Mouse (Mus musculus): ENCODE measurements around the gene Srrm2.
A peak's percentile ranks its signal among the peaks of the same experiment; 100 is the strongest.

The Srrm2 gene

GRCm38 (mm10) chr17:23790269-23791078, at the start of gene Srrm2:
Gene Srrm2 (plus strand): TSS chr17:23790532.
- DNase-seq (ENCODE audit: low spot score), result no peak

- no peak for DNase-seq (ENCODE audit: low spot score)
Measured at GRCm38 (mm10) chr17:23740598-23741021, 49.7 kb upstream of the Srrm2 start, which contains the start of gene Paqr4. Gene Paqr4 (minus strand): TSS chr17:23740867.

- DNase-seq (ENCODE audit: low spot score), result no peak
Measured at GRCm38 (mm10) chr17:23741359-23742209, 48.7 kb upstream of the Srrm2 start.

GRCm38 (mm10) chr17:23742210-23742793, 48.0 kb upstream of the Srrm2 start:
- DNase-seq (ENCODE audit: low spot score), result no peak

- no peak for DNase-seq (ENCODE audit: low spot score)
Measured at GRCm38 (mm10) chr17:23742941-23743340, 47.4 kb upstream of the Srrm2 start.

- DNase-seq (ENCODE audit: low spot score), result no peak
Measured at GRCm38 (mm10) chr17:23744076-23744475, 46.3 kb upstream of the Srrm2 start.

- no peak for DNase-seq (ENCODE audit: low spot score)
Measured at GRCm38 (mm10) chr17:23744651-23745050, 45.7 kb upstream of the Srrm2 start.

- DNase-seq (ENCODE audit: low spot score), result no peak
Measured at GRCm38 (mm10) chr17:23745301-23746251, 44.8 kb upstream of the Srrm2 start, which contains the start of gene Kremen2. Gene Kremen2 (minus strand): TSS chr17:23745833.

GRCm38 (mm10) chr17:23746311-23746710, 44.0 kb upstream of the Srrm2 start:
- no peak for DNase-seq (ENCODE audit: low spot score)

GRCm38 (mm10) chr17:23746767-23747166, 43.6 kb upstream of the Srrm2 start:
- DNase-seq (ENCODE audit: low spot score), result no peak

GRCm38 (mm10) chr17:23747471-23747870, 42.9 kb upstream of the Srrm2 start:
- DNase-seq (ENCODE audit: low spot score), result no peak

GRCm38 (mm10) chr17:23748026-23748425, 42.3 kb upstream of the Srrm2 start:
- no peak for DNase-seq (ENCODE audit: low spot score)

- peak; percentile 81 for DNase-seq (ENCODE audit: low spot score)
Measured at GRCm38 (mm10) chr17:23748631-23749391, 41.5 kb upstream of the Srrm2 start.

- DNase-seq (ENCODE audit: low spot score), result no peak
Measured at GRCm38 (mm10) chr17:23749400-23750191, 40.7 kb upstream of the Srrm2 start.

GRCm38 (mm10) chr17:23755689-23756088, 34.6 kb upstream of the Srrm2 start:
- DNase-seq (ENCODE audit: low spot score), result no peak

- no peak for DNase-seq (ENCODE audit: low spot score)
Measured at GRCm38 (mm10) chr17:23757581-23757980, 32.8 kb upstream of the Srrm2 start.

GRCm38 (mm10) chr17:23758801-23759200, 31.5 kb upstream of the Srrm2 start:
- no peak for DNase-seq (ENCODE audit: low spot score)

GRCm38 (mm10) chr17:23760231-23760630, 30.1 kb upstream of the Srrm2 start:
- no peak for DNase-seq (ENCODE audit: low spot score)

- DNase-seq (ENCODE audit: low spot score), result no peak
Measured at GRCm38 (mm10) chr17:23761155-23761554, 29.2 kb upstream of the Srrm2 start.

- DNase-seq (ENCODE audit: low spot score), result no peak
Measured at GRCm38 (mm10) chr17:23762976-23763375, 27.4 kb upstream of the Srrm2 start.
